Mouse (Mus musculus) heart, embryonic 10.5 days (tissue): ENCODE measurements around the gene Anxa8. TPM values are rescaled to one million over a fixed set of nuclear protein-coding genes. Genes with fewer than 3 reads are reported as not detected.
A peak's percentile ranks its signal among the peaks of the same experiment; 100 is the strongest.

Experiments used
- DNase-seq: peaks from one replicate; pipeline ENCODE4 v3.0.0-alpha.2; 2017; ENCODE audit warnings: low spot score
- H3K27ac ChIP-seq: fragments of 300-500 bp; sonication (generic); 2 replicates; pipeline ENCODE4 v1.5.1; 2016; ENCODE audit warnings: mild to moderate bottlenecking
- H3K27me3 ChIP-seq: fragments of 300-500 bp; sonication (generic); 2 replicates; pipeline ENCODE4 v1.6.1; 2016; ENCODE audit warnings: mild to moderate bottlenecking; ENCODE audit not compliant: poor library complexity, insufficient read depth, severe bottlenecking
- H3K36me3 ChIP-seq: fragments of 300-500 bp; sonication (generic); 2 replicates; pipeline ENCODE4 v1.6.1; 2016; ENCODE audit warnings: mild to moderate bottlenecking, moderate library complexity
- H3K4me1 ChIP-seq: fragments of 300-500 bp; sonication (generic); 2 replicates; pipeline ENCODE4 v1.6.1; 2016; ENCODE audit warnings: mild to moderate bottlenecking
- H3K4me3 ChIP-seq: fragments of 300-500 bp; sonication (generic); 2 replicates; pipeline ENCODE4 v1.5.1; 2016; ENCODE audit warnings: mild to moderate bottlenecking, moderate library complexity
- H3K9me3 ChIP-seq: fragments of 300-500 bp; sonication (generic); 2 replicates; pipeline ENCODE4 v1.6.1; 2016; ENCODE audit warnings: mild to moderate bottlenecking, moderate library complexity
- WGBS: fragments of 180-500 bp; shearing (Covaris S2); methylation state at CpG from one replicate; pipeline ENCODE4 v1.1.7; 2016; 5-methylcytosine and 5-hydroxymethylcytosine counted together
- polyA plus RNA-seq: library from polyadenylated mRNA; unstranded; fragments of >200 nt; fragmentation: Nextera tagmentation; extraction: Ambion mirVana; gene quantifications from 2 replicates; pipeline ENCODE4 v1.2.1, GENCODE M21; 2016

Anxa8 gene
- polyA plus RNA-seq, 1 experiment from 2014 or later = 0.53 TPM

DNA sequence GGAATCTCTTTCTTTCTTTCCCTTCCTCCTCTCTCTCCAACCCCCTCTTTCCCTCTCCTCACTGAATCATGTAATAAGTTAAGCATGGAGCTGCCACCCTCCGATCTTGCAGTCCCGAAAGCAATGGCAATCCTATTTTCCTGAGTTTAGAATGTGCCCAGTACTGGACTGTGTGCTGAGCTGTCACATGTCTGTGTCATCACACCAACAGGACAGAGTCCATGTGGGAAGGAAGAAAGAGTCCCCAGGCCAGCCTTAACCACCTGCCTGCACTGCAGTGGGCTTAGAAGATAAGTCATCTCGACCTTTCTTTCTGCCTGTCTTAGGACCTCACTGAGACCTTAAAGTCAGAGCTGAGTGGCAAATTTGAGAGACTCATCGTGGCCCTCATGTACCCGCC is 5.7 kb downstream of the Anxa8 start:
- H3K27me3 ChIP-seq = 0 out of 2 replicates have a peak, but pooled peaks cover 16% of the 10 kb centered on the region
- H3K36me3 ChIP-seq = no peaks in the 10 kb centered on the region
- no peaks in the 10 kb centered on the region for H3K9me3 ChIP-seq
- H3K27ac ChIP-seq = no peak overlapping the region
- 82% methylated on average over 5 of the region's 5 CpGs for WGBS
- no peaks in the 10 kb centered on the region for H3K4me1 ChIP-seq
- no peak overlapping the region for H3K4me3 ChIP-seq
- no peak for DNase-seq

- Histone ChIP-seq H3K4me3 (no peak overlapping the region), H3K4me1 (no peaks in the 10 kb centered on the region), H3K9me3 (no peaks in the 10 kb centered on the region), H3K27ac (no peak overlapping the region), H3K36me3 (no peaks in the 10 kb centered on the region), H3K27me3 (0 out of 2 replicates have a peak, but pooled peaks cover 16% of the 10 kb centered on the region)
- WGBS = 85% methylated on average over 1 of the region's 1 CpGs
- DNase-seq = no peak
Measured at GRCm38 (mm10) chr14:34092856-34093255, 7.1 kb downstream of the Anxa8 start.

- H3K36me3 ChIP-seq = no peaks in the 10 kb centered on the region
- H3K27me3 ChIP-seq = no peaks in the 10 kb centered on the region
- H3K4me3 ChIP-seq = no peak overlapping the region
- H3K27ac ChIP-seq = no peak overlapping the region
- no peaks in the 10 kb centered on the region for H3K4me1 ChIP-seq
- WGBS = 67% methylated on average over 5 of the region's 5 CpGs
- no peak for DNase-seq
- H3K9me3 ChIP-seq = no peaks in the 10 kb centered on the region
Measured at GRCm38 (mm10) chr14:34096161-34096560, 10.4 kb downstream of the Anxa8 start.

DNA sequence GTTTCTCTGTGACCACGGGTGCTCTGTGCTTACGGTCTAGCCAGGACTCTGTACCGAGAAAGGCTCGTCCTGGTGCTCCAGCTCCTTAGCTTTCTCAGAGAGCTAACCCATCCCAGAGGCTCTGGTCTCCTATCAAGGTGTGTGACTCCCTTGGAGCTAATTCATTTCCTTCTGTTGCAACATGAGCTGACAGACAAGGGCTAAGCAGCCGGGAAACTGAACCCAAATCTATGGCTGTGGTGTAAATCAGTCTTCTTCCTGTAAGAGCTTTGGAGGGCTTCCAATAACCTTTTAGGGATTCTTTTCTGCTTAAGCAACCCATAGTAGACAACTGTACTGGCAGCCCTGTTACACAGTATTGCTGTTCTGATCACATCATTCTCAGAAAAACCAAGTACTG is 16.8 kb downstream of the Anxa8 start, which contains the start of gene A630023A22Rik:
A630023A22Rik (minus strand) TSS at position 154 of the 400 bp plus-strand sequence.
- no peak within 1 kb of the TSS for H3K4me3 ChIP-seq
- H3K27ac ChIP-seq = no peak within 1 kb of the TSS
- peak; percentile 53 for DNase-seq
- 74% methylated on average over 5 of the region's 5 CpGs for WGBS
- H3K27me3 ChIP-seq = no peaks in the 10 kb centered on the region
- H3K4me1 ChIP-seq = peaks cover 16% of the 10 kb centered on the region
- no peaks in the 10 kb centered on the region for H3K9me3 ChIP-seq
- H3K36me3 ChIP-seq = no peaks in the 10 kb centered on the region

DNA sequence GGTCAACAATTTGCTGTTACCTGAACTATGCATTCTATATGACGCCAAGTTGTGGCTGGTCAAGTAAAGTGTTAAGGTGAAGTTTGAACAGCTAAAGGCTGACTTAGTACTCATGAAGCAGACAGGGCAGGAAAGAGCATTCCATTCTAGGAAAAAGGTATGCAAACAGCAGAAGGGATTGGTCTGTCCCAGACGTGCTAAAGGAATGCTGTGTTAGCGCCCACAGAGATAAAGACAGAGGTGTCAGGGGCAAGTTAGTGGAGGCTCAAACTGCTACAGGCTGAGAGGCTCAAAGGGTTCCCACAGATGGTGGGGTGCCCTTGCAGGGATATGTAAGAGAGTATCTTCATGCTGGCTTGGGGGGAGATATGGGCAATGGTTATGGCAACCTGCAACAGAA is 18.1 kb downstream of the Anxa8 start:
- no peak overlapping the region for H3K4me3 ChIP-seq
- H3K36me3 ChIP-seq = no peaks in the 10 kb centered on the region
- H3K9me3 ChIP-seq = no peaks in the 10 kb centered on the region
- WGBS = 38% methylated on average over 3 of the region's 3 CpGs
- no peak overlapping the region for H3K27ac ChIP-seq
- H3K27me3 ChIP-seq = no peaks in the 10 kb centered on the region
- H3K4me1 ChIP-seq = peaks cover 16% of the 10 kb centered on the region
- DNase-seq = peak; percentile 52

GRCm38 (mm10) chr14:34104892-34105291 is 19.1 kb downstream of the Anxa8 start:
- no peak overlapping the region for H3K27ac ChIP-seq
- H3K36me3 ChIP-seq = no peaks in the 10 kb centered on the region
- no peaks in the 10 kb centered on the region for H3K9me3 ChIP-seq
- peak; percentile 87 for DNase-seq
- no peak overlapping the region for H3K4me3 ChIP-seq
- H3K27me3 ChIP-seq = no peaks in the 10 kb centered on the region
- peaks cover 16% of the 10 kb centered on the region for H3K4me1 ChIP-seq
- 23% methylated on average over 8 of the region's 8 CpGs for WGBS

DNA sequence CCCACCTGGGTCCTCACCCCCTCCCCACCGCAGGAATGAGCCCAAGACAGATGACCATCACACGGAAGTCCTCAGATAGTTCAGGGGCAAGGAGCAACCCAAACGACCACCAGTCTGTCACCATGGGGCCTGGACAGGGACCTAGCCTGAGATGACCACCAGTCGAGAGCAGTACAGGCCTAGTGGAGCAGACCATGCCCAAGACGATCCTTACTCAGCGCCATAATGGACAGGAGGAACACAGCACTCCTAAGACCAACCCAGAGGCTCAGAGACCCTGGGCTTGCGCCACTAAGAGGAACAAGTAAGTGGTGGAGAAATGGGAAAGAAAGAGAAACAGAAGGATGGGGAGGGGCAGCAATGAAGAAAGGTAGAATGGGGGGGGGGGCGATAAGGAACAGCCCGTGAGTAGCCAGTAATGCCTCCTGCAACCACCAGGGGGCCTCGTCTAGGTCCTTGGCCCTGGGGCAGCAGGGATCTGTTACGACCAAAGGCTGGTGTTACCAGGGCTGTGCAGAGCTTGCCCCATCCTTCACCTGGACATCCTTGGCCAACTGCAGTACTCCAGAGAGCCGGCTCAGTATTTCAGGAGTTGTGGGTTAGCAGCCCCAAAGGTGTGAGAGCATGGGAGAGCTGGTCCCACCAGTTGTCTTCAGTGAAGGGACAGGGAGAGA is 20.7 kb downstream of the Anxa8 start:
- Histone ChIP-seq H3K4me3 (no peak overlapping the region), H3K27ac (no peak overlapping the region), H3K27me3 (no peaks in the 10 kb centered on the region), H3K9me3 (no peaks in the 10 kb centered on the region), H3K36me3 (no peaks in the 10 kb centered on the region), H3K4me1 (peaks cover 16% of the 10 kb centered on the region)
- peak; percentile 65 for DNase-seq
- 50% methylated on average over 12 of the region's 12 CpGs for WGBS

DNA sequence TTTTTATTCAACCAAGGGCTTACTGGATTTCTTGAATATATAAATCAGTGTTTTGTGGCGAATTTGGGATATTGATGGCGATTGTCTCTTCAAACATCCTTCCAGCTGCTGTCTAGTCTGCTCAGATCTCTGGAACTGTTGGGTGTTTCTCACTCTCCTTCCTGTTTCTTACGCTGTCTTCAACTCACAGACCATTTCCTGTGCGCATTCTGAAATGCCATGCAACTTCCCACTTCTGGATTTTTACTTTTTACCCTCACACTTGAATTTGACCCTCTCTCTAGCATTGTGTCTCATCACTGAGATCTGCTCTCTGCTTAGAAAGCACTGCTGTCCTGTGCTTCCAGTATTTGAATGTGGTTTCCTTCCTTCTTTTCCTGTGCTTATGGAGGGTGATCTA is 21.8 kb downstream of the Anxa8 start:
- peaks cover 16% of the 10 kb centered on the region for H3K4me1 ChIP-seq
- H3K27ac ChIP-seq = no peak overlapping the region
- WGBS = 70% methylated on average over 4 of the region's 4 CpGs
- H3K36me3 ChIP-seq = no peaks in the 10 kb centered on the region
- H3K4me3 ChIP-seq = no peak overlapping the region
- H3K9me3 ChIP-seq = no peaks in the 10 kb centered on the region
- no peaks in the 10 kb centered on the region for H3K27me3 ChIP-seq
- DNase-seq = peak; percentile 24

DNA sequence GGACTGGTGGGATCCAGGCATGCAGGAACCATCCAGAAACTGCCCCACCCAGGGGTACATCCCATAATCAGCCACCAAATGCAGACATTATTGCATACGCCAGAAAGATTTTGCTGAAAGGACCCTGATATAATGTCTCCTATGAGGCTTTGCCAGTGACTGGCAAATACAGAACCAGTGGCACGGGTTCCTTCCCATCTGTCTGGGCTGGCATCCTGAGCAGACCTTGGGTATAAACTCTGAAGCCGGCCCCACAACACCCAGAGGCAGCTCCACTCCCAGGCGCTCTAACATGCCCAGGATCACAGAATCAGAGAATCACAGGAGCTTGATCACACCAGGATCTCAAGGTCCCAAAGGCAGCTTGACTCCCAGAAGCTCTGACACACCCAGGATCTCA is 28.5 kb downstream of the Anxa8 start:
- Histone ChIP-seq H3K36me3 (no peaks in the 10 kb centered on the region), H3K27me3 (no peaks in the 10 kb centered on the region), H3K4me1 (peaks cover 5% of the 10 kb centered on the region; the same call in 1 of the 2 replicates), H3K4me3 (no peak overlapping the region), H3K9me3 (no peaks in the 10 kb centered on the region), H3K27ac (no peak overlapping the region)
- WGBS = 78% methylated on average over 4 of the region's 4 CpGs
- DNase-seq = peak; percentile 31

DNA sequence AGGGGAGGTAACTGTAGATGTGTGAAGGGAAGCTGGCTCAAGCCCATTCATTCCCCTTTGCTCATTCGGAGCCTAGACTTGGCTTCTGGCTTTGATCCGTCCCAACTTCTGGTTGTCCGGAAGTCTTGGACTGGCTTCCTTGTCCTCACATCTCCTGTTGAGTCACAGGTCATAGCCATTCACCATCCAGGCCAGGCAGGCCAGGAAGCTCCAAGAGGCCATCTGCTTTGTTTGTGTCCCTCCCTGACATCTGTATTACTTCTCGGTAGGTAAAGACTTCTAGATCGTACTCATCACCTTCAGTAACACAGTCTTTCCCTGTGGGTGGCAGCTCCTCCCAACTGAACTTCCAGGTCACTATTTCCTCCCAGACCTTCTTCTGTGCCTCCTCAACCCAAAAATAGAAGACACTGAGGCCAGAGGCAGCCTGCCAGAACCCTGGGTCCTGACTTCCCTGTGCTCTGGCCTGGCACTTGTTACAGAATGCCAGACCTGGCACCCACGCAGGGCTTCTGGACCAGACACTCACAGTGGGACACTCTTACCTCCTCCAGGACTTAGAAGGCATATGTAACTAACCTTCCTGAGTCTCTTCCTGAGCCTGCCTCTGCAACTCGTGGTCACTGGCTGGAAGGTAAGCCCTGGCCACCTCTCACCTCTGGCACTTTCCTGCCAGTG is 33.4 kb downstream of the Anxa8 start:
- peak; percentile 62 for DNase-seq
- H3K4me1 ChIP-seq = peaks cover 12% of the 10 kb centered on the region
- no peak overlapping the region for H3K27ac ChIP-seq
- H3K27me3 ChIP-seq = no peaks in the 10 kb centered on the region
- H3K9me3 ChIP-seq = no peaks in the 10 kb centered on the region
- H3K36me3 ChIP-seq = no peaks in the 10 kb centered on the region
- WGBS = 71% methylated on average over 7 of the region's 7 CpGs
- no peak overlapping the region for H3K4me3 ChIP-seq

DNA sequence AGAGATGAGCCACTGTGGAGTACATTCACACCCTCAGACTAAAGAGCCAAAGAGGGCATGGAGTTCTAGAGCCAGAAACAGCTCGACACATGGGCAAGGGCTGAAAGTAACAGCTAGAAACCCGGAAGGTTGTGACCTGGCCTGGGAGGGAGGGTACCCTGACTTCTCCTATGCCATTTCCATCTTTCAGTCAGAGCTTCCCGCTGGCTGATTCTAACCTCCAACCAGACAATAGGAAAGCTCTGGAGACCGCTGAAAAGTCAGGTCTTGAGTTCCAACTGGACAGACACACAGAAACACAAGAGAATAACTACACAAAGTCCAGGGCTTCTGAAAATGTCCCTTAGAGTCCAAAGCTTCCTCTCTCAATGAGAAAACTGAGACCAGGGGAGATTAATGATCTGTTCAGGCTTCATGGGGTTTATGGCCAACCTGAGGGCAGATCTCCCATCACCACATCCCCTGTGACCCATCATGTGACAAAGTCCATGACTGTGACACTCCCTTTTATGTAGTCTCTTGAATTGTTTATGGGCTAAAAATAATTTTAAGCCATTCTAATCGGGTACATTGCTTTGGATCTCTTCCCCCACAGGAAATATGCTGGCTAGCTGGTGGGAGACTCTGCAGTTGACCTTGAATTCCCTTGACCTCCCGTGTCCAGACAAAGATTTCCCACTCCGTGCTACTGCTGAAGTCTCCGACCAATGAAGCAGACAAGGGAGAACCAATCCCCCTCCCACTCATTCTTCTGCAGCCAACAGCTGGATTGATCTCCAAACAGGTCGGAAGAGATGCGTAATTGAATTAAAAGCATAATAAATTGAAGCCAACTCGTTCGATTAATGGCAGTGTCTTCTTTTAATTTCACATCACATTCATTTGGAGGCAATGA is 34.5 kb downstream of the Anxa8 start:
- no peaks in the 10 kb centered on the region for H3K36me3 ChIP-seq
- peaks cover 12% of the 10 kb centered on the region for H3K4me1 ChIP-seq
- H3K4me3 ChIP-seq = no peak overlapping the region
- H3K27ac ChIP-seq = no peak overlapping the region
- WGBS = 71% methylated on average over 12 of the region's 12 CpGs
- no peaks in the 10 kb centered on the region for H3K9me3 ChIP-seq
- H3K27me3 ChIP-seq = no peaks in the 10 kb centered on the region
- peak; percentile 51 for DNase-seq

DNA sequence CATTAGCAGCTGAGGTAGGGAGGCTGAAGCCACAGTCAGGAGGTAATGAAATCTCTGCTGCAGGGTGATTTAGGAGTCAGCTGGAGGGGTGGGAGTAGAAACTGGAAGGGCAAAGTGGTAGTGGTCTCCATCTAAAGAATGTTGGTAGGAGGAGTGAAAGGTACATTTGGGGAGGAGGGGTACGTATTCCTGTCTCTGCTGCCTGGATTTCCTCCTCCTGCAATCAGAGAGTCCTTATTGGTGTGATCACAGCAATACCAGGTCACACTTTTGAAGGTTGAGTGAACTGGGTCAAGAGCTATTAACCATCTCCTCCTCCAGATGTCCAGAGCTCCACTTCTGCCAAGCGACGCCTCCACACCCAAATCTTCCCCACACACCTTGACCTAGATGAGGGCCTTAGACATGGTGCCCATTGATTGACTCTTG is 35.2 kb downstream of the Anxa8 start:
- Histone ChIP-seq H3K27ac (no peak overlapping the region), H3K27me3 (no peaks in the 10 kb centered on the region), H3K4me3 (no peak overlapping the region), H3K36me3 (no peaks in the 10 kb centered on the region), H3K9me3 (no peaks in the 10 kb centered on the region), H3K4me1 (peaks cover 12% of the 10 kb centered on the region)
- WGBS = 89% methylated on average over 3 of the region's 3 CpGs
- DNase-seq = peak; percentile 54

- peaks cover 12% of the 10 kb centered on the region for H3K4me1 ChIP-seq
- H3K4me3 ChIP-seq = no peak overlapping the region
- no peaks in the 10 kb centered on the region for H3K27me3 ChIP-seq
- WGBS = 83% methylated on average over 4 of the region's 4 CpGs
- DNase-seq = peak; percentile 55
- no peaks in the 10 kb centered on the region for H3K9me3 ChIP-seq
- no peaks in the 10 kb centered on the region for H3K36me3 ChIP-seq
- H3K27ac ChIP-seq = no peak overlapping the region
Measured at GRCm38 (mm10) chr14:34121691-34122090, 35.9 kb downstream of the Anxa8 start.
